Mouse (Mus musculus) layer of hippocampus, postnatal 10 days (tissue): ENCODE measurements around the gene Ccdc32. TPM values are rescaled to one million over a fixed set of nuclear protein-coding genes. Genes with fewer than 3 reads are reported as not detected.
"Not testable (repeated sequence)": the region's sequence is repeated elsewhere in the genome, so short reads cannot be mapped to it uniquely, and the experiment has no call there.

ENCODE experiments used
- DNase-seq, 2 experiments: peaks; one replicate each; pipeline ENCODE4 v3.0.0; 2021; ENCODE audit warnings: low spot score in 2 of 2
- total RNA-seq, 2 experiments: library from RNA; stranded (reverse); gene quantifications; 2 replicates each; pipeline ENCODE4 v1.2.3; 2021

The Ccdc32 gene
- total RNA-seq, 2 experiments from 2014 or later = 57.7 to 57.9 TPM

GRCm38 (mm10) chr2:119016312-119016711 lies 12.9 kb downstream of the Ccdc32 start:
- not testable (repeated sequence) for DNase-seq

GRCm38 (mm10) chr2:119015604-119016180 lies 13.5 kb downstream of the Ccdc32 start:
- no peak for DNase-seq

GRCm38 (mm10) chr2:119014989-119015388 lies 14.2 kb downstream of the Ccdc32 start:
- DNase-seq = no peak

- DNase-seq = no peak
These were observed 19.8 kb downstream of the Ccdc32 start for GRCm38 (mm10) chr2:119009376-119009775.

DNA sequence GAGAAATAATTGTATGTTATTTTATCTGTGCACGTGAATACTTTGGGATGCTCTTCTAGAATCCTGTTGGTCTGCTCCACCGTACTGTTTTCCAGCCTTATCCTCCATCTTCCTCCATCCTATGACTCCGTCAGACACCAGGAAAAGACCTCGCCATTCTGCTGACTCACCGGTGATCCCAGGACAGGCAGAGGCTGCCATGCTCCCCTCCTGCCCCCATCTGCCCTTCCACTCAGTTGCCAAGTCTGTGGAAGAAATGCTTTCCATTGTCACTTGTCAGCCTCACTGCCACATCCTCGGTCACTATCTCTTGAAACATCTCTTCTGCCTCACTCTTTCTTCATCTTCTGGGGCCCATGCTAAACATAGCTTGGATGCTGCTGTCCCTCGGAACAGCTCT lies 22.3 kb downstream of the Ccdc32 start:
- DNase-seq = no peak

GRCm38 (mm10) chr2:118999025-118999639 lies 30.1 kb downstream of the Ccdc32 start:
- DNase-seq = no peak

DNA sequence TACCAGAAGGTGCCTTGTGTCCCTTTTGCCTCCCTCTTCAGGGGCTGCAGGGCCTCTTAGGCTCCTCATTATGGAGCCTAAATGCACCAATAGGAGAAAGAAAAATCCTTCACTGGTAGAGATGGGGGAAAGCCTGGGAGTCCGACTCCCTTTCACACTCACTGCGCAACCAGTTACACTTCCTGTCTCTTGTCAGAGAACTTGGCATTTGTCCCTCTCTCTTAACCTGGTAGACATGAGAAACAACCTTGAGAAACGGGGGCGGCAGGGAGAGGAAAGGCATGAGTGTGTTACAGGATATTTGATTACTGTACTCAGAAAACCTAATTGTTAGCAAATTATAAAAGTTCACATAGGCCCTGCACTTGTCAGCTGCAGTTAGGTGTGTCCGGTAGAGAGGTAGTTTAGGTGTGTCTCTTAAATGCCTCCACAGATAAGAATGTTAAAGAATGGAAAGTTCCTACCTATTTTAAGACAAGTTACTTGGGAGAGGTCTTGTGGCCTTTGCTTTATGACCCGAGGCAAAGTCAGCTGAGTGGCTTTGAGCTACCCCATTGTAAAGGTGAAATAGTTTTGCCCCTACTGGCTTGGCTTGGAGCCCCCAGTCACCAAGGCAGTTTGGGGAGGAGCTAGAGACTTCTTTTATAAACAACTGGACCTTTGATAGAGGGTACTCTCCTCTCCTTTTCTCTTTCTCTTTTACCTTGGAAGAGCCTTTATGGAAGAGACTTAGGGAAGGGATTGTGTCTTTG lies 30.9 kb downstream of the Ccdc32 start:
- no peak for DNase-seq

GRCm38 (mm10) chr2:118996798-118997105 lies 32.4 kb downstream of the Ccdc32 start:
- DNase-seq = no peak

GRCm38 (mm10) chr2:118995919-118996797 lies 33.0 kb downstream of the Ccdc32 start:
- DNase-seq = peak in 1 of 2 experiments; percentile 9

- no peak for DNase-seq
These were observed 33.7 kb downstream of the Ccdc32 start for GRCm38 (mm10) chr2:118995490-118995889.

- DNase-seq = no peak
These were observed 45.4 kb downstream of the Ccdc32 start for GRCm38 (mm10) chr2:118983812-118984211.

DNA sequence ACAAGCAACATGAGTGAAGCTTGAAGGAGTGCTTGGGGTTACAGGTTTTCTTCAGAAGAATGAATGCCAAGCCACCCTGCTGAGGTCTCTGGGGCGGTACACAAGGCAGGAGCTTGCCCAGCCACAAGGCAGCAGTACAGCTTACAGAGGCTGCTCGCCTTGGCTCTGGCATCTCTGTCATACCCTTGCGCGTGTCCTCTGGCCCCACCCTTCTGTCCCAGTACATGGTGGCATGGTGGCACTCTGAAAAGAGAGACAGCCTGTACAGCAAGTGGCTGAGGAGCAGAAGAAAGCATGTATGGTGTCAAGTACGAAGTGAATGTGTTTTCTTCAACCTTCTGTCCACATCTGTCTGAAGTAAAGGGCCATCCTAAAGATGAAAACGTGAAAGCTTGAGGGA lies 48.4 kb downstream of the Ccdc32 start:
- DNase-seq = no peak

DNA sequence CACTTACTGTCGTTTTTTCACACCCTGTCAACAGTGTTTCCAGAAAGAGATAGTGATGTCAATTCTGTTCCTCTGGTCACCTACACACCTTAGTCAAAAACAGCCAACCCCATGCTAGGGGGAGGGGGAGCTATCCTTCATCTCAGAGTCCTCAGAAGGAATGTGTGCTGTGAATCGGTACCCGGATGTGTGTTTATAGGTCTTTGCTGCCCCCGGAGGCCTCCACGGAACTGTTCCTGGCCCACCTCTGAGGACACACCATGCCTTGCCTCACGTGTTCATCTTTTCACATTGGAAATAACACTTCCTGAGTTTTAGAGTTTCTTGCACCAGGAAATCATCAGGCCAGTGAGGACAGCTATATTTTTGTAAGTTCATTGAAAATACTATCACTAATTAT lies 51.1 kb downstream of the Ccdc32 start:
- DNase-seq = no peak

DNA sequence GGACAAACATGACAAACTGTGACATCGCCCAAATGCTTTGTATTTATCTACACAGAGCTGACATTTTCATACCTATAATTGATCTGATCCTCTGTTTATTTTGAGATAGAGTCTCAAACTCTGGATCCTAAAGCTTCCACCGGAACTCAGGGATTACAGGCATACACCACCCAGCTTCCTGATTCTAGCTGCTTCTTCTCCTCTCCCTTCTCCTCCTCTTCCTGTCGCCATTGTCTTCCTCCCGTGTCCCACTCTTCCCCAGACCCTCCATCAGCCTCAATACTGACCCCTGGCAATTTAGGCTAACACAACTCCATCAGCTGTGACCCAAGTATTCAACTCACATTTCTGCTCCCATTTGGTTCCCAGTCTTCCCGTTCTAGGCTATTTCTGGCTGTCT lies 52.3 kb downstream of the Ccdc32 start:
- no peak for DNase-seq

DNA sequence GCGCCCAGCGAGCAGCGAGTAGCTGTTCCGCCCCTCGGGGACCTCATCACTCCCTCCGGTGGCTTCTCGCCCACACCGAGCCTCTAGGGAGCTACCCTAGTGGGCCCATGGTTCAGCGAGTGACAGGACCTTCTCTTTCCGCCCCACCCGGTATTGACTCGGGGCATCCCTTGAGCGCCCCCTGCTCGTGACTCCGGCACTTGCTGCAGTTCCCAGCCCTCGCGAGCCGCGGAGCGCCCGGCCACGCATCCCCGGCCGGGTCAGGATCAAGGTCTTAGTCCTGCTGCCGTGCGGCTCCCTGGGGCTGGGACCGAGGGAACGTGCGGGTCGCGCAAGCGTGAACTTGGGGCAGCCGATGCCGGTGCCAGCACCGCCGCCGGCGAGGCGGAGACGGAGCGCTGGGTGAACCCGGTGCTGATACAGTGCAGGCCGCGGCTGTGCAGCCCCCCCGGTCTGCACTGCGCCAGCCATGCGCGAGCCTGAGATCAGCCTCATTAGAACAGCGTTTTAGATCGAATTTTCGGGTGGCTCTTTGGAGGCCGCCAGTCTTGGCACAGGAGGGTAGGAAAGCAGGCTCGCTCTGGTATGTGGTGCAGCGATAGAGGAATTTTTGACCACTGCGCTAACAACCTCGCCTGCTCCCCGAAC lies 52.8 kb downstream of the Ccdc32 start:
- peak; percentile 88 to 92 for DNase-seq

DNA sequence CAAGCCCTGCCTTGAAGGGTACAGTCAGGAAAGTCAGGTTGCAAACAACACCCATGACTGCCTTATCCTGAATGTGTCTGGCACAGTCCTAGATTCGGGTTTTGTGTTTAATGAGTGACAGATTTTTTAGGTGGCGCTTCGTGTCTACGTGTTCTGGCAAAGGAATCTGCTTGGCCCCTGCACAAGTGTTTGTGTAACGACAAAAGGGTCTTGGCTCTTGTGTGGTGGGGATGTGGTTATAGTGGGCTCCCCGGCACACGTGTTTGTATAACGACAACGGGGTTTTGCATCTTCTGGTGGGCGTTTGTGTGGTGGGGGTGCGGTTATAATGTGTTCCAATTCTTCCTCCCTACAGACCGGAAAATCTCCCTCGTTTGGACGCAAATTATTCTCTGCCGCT lies 53.3 kb downstream of the Ccdc32 start:
- DNase-seq = no peak

DNA sequence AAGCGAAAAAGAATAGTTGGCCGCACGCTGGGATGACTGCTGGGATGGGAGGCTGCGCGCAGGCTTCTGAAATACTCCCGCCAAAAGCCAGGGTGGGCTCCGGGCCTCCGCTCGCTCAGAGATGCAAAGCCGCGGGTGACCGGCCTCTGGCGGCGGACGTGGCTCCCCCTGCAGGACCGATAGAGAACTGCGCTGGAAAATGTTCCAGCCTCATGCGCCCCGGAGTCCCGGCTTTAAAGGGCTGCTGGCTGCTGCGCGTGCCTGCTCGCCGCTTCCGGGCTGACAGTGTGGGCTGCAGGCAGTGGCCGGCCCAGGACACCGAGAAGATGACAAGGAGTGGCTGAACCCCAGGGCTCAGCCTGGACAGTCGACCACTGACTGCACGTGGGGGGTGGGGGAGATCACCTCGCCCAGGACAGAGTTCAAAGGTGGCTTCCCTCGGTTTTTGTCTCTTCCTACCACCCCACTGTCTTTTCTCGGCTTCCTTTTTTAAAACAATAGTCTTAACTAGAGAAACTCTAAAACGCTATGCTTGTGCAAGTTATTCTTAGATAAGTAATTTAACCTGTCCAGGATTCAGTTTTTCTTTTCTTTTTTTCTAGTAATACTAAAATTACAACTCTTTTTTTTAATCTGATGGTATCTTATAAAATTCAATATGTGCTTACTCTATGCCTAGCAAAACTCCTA lies 56.4 kb downstream of the Ccdc32 start:
- DNase-seq = peak; percentile 93 to 94

GRCm38 (mm10) chr2:118972048-118972447 lies 57.1 kb downstream of the Ccdc32 start:
- no peak for DNase-seq

GRCm38 (mm10) chr2:118969585-118970147 lies 59.5 kb downstream of the Ccdc32 start:
- DNase-seq = no peak
